Mouse (Mus musculus): ENCODE measurements around the gene Ift22.

- TF ChIP-seq CTCF (IDR thresholded peaks at IDR 0.05; ENCODE audit: low read depth), result no peak
- no peak for TF ChIP-seq EP300 (IDR thresholded peaks at IDR 0.05; ENCODE audit: low read depth)
These were observed 28.8 kb downstream of the Ift22 start for GRCm38 (mm10) chr5:136936750-136937149.

All from liver, embryonic 14.5 days (tissue).